In genomic region chr3:152396278-152396987, GRCm38 (mm10) we compare ENCODE assay signal across 8 mouse cellular contexts. TPM values are rescaled to one million over a fixed set of nuclear protein-coding genes. Genes with fewer than 3 reads are reported as not detected.
DNase-seq lines count a peak whose midpoint lies in the region; ATAC-seq lines count a peak whose summit lies in the region.

No protein-coding gene starts in this region.

- no peaks in the 10 kb centered on the region for H3K9me3 ChIP-seq in hindbrain, embryonic 12.5 days (replicated peaks)

- ATAC-seq in hindbrain, embryonic 12.5 days (ENCODE audit: low FRiP score), result peak; percentile 93

- H3K27ac ChIP-seq in hindbrain, embryonic 12.5 days, result peak overlapping the region; percentile 99

- H3K36me3 ChIP-seq in hindbrain, embryonic 12.5 days, result peaks cover 6% of the 10 kb centered on the region; the same call in 1 of the 2 replicates

- no peaks in the 10 kb centered on the region for H3K27me3 ChIP-seq in hindbrain, embryonic 12.5 days

- WGBS in hindbrain, embryonic 12.5 days, result 1% methylated on average over 86 of the region's 102 CpGs

- peak overlapping the region; percentile 98 for H3K9ac ChIP-seq in hindbrain, embryonic 12.5 days

- H3K4me1 ChIP-seq in hindbrain, embryonic 12.5 days, result peaks cover 26% of the 10 kb centered on the region

- H3K4me3 ChIP-seq in hindbrain, embryonic 12.5 days, result peak overlapping the region; percentile 81

- peak; percentile 96 for DNase-seq in MN1 (ENCODE audit: low spot score)
- peak; percentile 98 for DNase-seq in cerebellum, adult 9-10 months
- peak; percentile 90 to 95 for DNase-seq in frontal cortex, adult 2 months (ENCODE audit: extremely low spot score in 1 of 2, low spot score in 1 of 2)
- peak; percentile 97 to 100 for DNase-seq in layer of hippocampus, postnatal 14 days (ENCODE audit: low spot score in 2 of 2)
- peak; percentile 99 for DNase-seq in lung, postnatal 14 days
- DNase-seq in retina, adult 2 months (ENCODE audit: low read depth, low spot score), result peak; percentile 93
- peak; percentile 98 for DNase-seq in thymus, postnatal 36 days

- H3K4me2 ChIP-seq in hindbrain, embryonic 12.5 days (replicated peaks), result peak overlapping the region; percentile 87

RNA-seq across cellular contexts. Expression of gene Zzz3, which starts 1.2 kb away (rescaled TPM):
- 25.7 and 26.3 TPM in 2 replicates for polyA plus RNA-seq in frontal cortex, adult 2 months (2012; rRNA removed)
- 47.3 and 51.6 TPM in 2 replicates for polyA plus RNA-seq in hindbrain, embryonic 12.5 days (2016; fragmentation: Nextera tagmentation; extraction: Ambion mirVana)
- 10 to 100 TPM; 34.8 to 37.3 TPM for total RNA-seq in layer of hippocampus, postnatal 14 days (2021)

RNA-seq across cellular contexts. Expression of gene Usp33, which starts 50.2 kb away (rescaled TPM):
- polyA plus RNA-seq in frontal cortex, adult 2 months (2012; rRNA removed), result 89.1 and 99.5 TPM in 2 replicates
- polyA plus RNA-seq in hindbrain, embryonic 12.5 days (2016; fragmentation: Nextera tagmentation; extraction: Ambion mirVana), result 78.7 and 87.7 TPM in 2 replicates
- total RNA-seq in layer of hippocampus, postnatal 14 days (2021), result 100 to 1,000 TPM; 110 to 112 TPM

RNA-seq across cellular contexts. Expression of gene Miga1, which starts 56.2 kb away (rescaled TPM):
- 42.3 and 47.2 TPM in 2 replicates for polyA plus RNA-seq in frontal cortex, adult 2 months (2012; rRNA removed)
- polyA plus RNA-seq in hindbrain, embryonic 12.5 days (2016; fragmentation: Nextera tagmentation; extraction: Ambion mirVana), result 24.0 and 28.0 TPM in 2 replicates
- 10 to 100 TPM; 80.6 to 85.6 TPM for total RNA-seq in layer of hippocampus, postnatal 14 days (2021)

Comparison
In these comparisons a context has a peak if more than half of its experiments do, and no peak if none do; other contexts are left out.
1. Peak in every context shown above with its lines: DNase-seq, ATAC-seq, H3K4me3 ChIP-seq and H3K27ac ChIP-seq.